Mouse (Mus musculus) heart, embryonic 13.5 days (tissue): ENCODE results near the gene Cyp2d34. TPM values are rescaled to one million over a fixed set of nuclear protein-coding genes. Genes with fewer than 3 reads are reported as not detected.

Experiments used
- ATAC-seq: fragments of 200-750 bp; cut with Nextera tagmentation; 2 replicates; pipeline ENCODE4 v1.8.0; 2017; ENCODE audit warnings: moderate TSS enrichment; ENCODE audit not compliant: insufficient number of reproducible peaks, low FRiP score, low TSS enrichment; ENCODE audit errors: extremely low read depth
- H3K27ac ChIP-seq: fragments of 300-500 bp; sonication (generic); replicated peaks from 2 replicates; pipeline ENCODE4 v1.5.1; 2015; ENCODE audit warnings: moderate library complexity, mild to moderate bottlenecking, inconsistent platforms
- H3K27me3 ChIP-seq: fragments of 300-500 bp; sonication (generic); replicated peaks from 2 replicates; pipeline ENCODE4 v1.6.1; 2015; ENCODE audit warnings: mild to moderate bottlenecking, inconsistent platforms
- H3K36me3 ChIP-seq: fragments of 300-500 bp; sonication (generic); 2 replicates; pipeline ENCODE4 v1.6.1; 2015; ENCODE audit warnings: mild to moderate bottlenecking, inconsistent platforms
- H3K4me1 ChIP-seq: fragments of 300-500 bp; sonication (generic); 2 replicates; pipeline ENCODE4 v1.6.1; 2015; ENCODE audit warnings: inconsistent platforms
- H3K4me2 ChIP-seq: fragments of 300-500 bp; sonication (generic); 2 replicates; pipeline ENCODE4 v1.6.1; 2015; ENCODE audit warnings: inconsistent platforms, mild to moderate bottlenecking, moderate library complexity
- H3K4me3 ChIP-seq: fragments of 300-500 bp; sonication (generic); 2 replicates; pipeline ENCODE4 v1.5.1; 2015; ENCODE audit warnings: moderate library complexity, mild to moderate bottlenecking, inconsistent platforms
- H3K9ac ChIP-seq: fragments of 300-500 bp; sonication (generic); 2 replicates; pipeline ENCODE4 v1.6.1; 2015; ENCODE audit warnings: inconsistent platforms, mild to moderate bottlenecking, moderate library complexity
- H3K9me3 ChIP-seq: fragments of 300-500 bp; sonication (generic); 2 replicates; pipeline ENCODE4 v1.6.1; 2016; ENCODE audit warnings: inconsistent platforms
- WGBS: fragments of 180-500 bp; shearing (Covaris S2); methylation state at CpG from one replicate; pipeline ENCODE4 v1.1.7; 2015; ENCODE audit warnings: mixed read lengths; 5-methylcytosine and 5-hydroxymethylcytosine counted together
- microRNA-seq: library from miRNA; unstranded; fragments of <30 nt; microRNA quantifications from one replicate; pipeline ENCODE4, GENCODE M21; 2016
- polyA plus RNA-seq: library from polyadenylated mRNA; unstranded; fragments of >200 nt; fragmentation: Nextera tagmentation; extraction: Ambion mirVana; gene quantifications from 2 replicates; pipeline ENCODE4 v1.2.1, GENCODE M21; 2015

Gene Cyp2d34
- polyA plus RNA-seq, 1 experiment from 2014 or later = not detected

- no peak overlapping the region for H3K4me3 ChIP-seq
- H3K27ac ChIP-seq = no peak overlapping the region
- H3K9ac ChIP-seq = no peak overlapping the region
- ATAC-seq = no peak
- no peaks in the 10 kb centered on the region for H3K36me3 ChIP-seq
- H3K4me1 ChIP-seq = no peaks in the 10 kb centered on the region
- no peaks in the 10 kb centered on the region for H3K27me3 ChIP-seq
- H3K9me3 ChIP-seq = peaks cover 7% of the 10 kb centered on the region; the same call in 1 of the 2 replicates
- H3K4me2 ChIP-seq = no peak overlapping the region
- 81% methylated on average over 9 of the region's 9 CpGs for WGBS
Measured at GRCm38 (mm10) chr15:82618362-82619020, 2.3 kb downstream of the Cyp2d34 start.

GRCm38 (mm10) chr15:82582621-82583020 is 38.1 kb downstream of the Cyp2d34 start:
- Histone ChIP-seq H3K4me3 (no peak overlapping the region), H3K9me3 (peaks cover 3% of the 10 kb centered on the region; the same call in 1 of the 2 replicates), H3K9ac (no peak overlapping the region), H3K27ac (no peak overlapping the region), H3K4me2 (no peak overlapping the region), H3K4me1 (no peaks in the 10 kb centered on the region), H3K27me3 (no peaks in the 10 kb centered on the region), H3K36me3 (no peaks in the 10 kb centered on the region)
- 77% methylated on average over 9 of the region's 9 CpGs for WGBS
- ATAC-seq = no peak

- ATAC-seq = no peak
- H3K9ac ChIP-seq = no peak overlapping the region
- H3K4me1 ChIP-seq = no peaks in the 10 kb centered on the region
- H3K4me2 ChIP-seq = no peak overlapping the region
- H3K4me3 ChIP-seq = no peak overlapping the region
- no peaks in the 10 kb centered on the region for H3K36me3 ChIP-seq
- 73% methylated on average over 2 of the region's 2 CpGs for WGBS
- no peaks in the 10 kb centered on the region; the same call in 1 of the 2 replicates for H3K9me3 ChIP-seq
- H3K27me3 ChIP-seq = no peaks in the 10 kb centered on the region
- H3K27ac ChIP-seq = no peak overlapping the region
Measured at GRCm38 (mm10) chr15:82579071-82579470, 41.7 kb downstream of the Cyp2d34 start.

- H3K4me1 ChIP-seq = no peaks in the 10 kb centered on the region
- no peaks in the 10 kb centered on the region; the same call in 1 of the 2 replicates for H3K9me3 ChIP-seq
- 52% methylated on average over 1 of the region's 1 CpGs for WGBS
- no peak for ATAC-seq
- no peak overlapping the region for H3K9ac ChIP-seq
- H3K36me3 ChIP-seq = no peaks in the 10 kb centered on the region
- no peak overlapping the region for H3K4me2 ChIP-seq
- H3K27ac ChIP-seq = no peak overlapping the region
- H3K4me3 ChIP-seq = no peak overlapping the region
- no peaks in the 10 kb centered on the region for H3K27me3 ChIP-seq
Measured at GRCm38 (mm10) chr15:82572856-82573255, 47.9 kb downstream of the Cyp2d34 start.

Small RNAs within 50 kb of the gene (microRNA-seq; reads per million reads assigned to microRNA genes)
- gene Gm27463 = not detected
- gene Gm27742 = not detected

Other genes with a start within 250 kb of the Cyp2d34 start
- 9.0 and 12.4 TPM in 2 replicates for gene Cyp2d22, start 240.7 kb downstream of the Cyp2d34 start, polyA plus RNA-seq
- not detected in 2 replicates for gene Cyp2d11, start 226.9 kb downstream of the Cyp2d34 start, polyA plus RNA-seq
- 0.48 and 1.2 TPM in 2 replicates for gene Cyp2d10, start 213.8 kb downstream of the Cyp2d34 start, polyA plus RNA-seq
- not detected in 2 replicates for gene Cyp2d9, start 187.5 kb downstream of the Cyp2d34 start, polyA plus RNA-seq
- gene Cyp2d12, start 65.9 kb downstream of the Cyp2d34 start, polyA plus RNA-seq = not detected in 2 replicates
- not detected in 2 replicates for gene Cyp2d40, start 143.2 kb upstream of the Cyp2d34 start, polyA plus RNA-seq
- gene Cyp2d26, start 173.3 kb upstream of the Cyp2d34 start, polyA plus RNA-seq = 0.51 TPM in 1 of 2 replicates, not detected in the other